Mouse (Mus musculus) forebrain, embryonic 10.5 days (tissue): ENCODE data around the gene Epo. TPM values are rescaled to one million over a fixed set of nuclear protein-coding genes. Genes with fewer than 3 reads are reported as not detected.
A peak's percentile ranks its signal among the peaks of the same experiment; 100 is the strongest.

Experiments used
- DNase-seq: peaks from one replicate; pipeline ENCODE4 v3.0.0-alpha.2; 2017; ENCODE audit warnings: low spot score; ENCODE audit errors: extremely low spot score
- H3K27ac ChIP-seq: fragments of 300-500 bp; sonication (generic); 2 replicates; pipeline ENCODE4 v1.5.1; 2016; ENCODE audit warnings: mild to moderate bottlenecking
- H3K27me3 ChIP-seq: fragments of 300-500 bp; sonication (generic); 2 replicates; pipeline ENCODE4 v1.6.1; 2016; ENCODE audit warnings: mild to moderate bottlenecking; ENCODE audit not compliant: poor library complexity, severe bottlenecking
- H3K36me3 ChIP-seq: fragments of 300-500 bp; sonication (generic); replicated peaks from 2 replicates; pipeline ENCODE4 v1.6.1; 2016; ENCODE audit warnings: mild to moderate bottlenecking, moderate library complexity
- H3K4me1 ChIP-seq: fragments of 300-500 bp; sonication (generic); 2 replicates; pipeline ENCODE4 v1.6.1; 2016
- H3K4me3 ChIP-seq: fragments of 300-500 bp; sonication (generic); 2 replicates; pipeline ENCODE4 v1.5.1; 2016; ENCODE audit warnings: mild to moderate bottlenecking, moderate library complexity
- H3K9me3 ChIP-seq: fragments of 300-500 bp; sonication (generic); 2 replicates; pipeline ENCODE4 v1.6.1; 2016; ENCODE audit warnings: mild to moderate bottlenecking, moderate library complexity
- WGBS: fragments of 180-500 bp; shearing (Covaris S2); methylation state at CpG from one replicate; pipeline ENCODE4 v1.1.7; 2016; 5-methylcytosine and 5-hydroxymethylcytosine counted together
- polyA plus RNA-seq: library from polyadenylated mRNA; unstranded; fragments of >200 nt; fragmentation: Nextera tagmentation; extraction: Ambion mirVana; gene quantifications from 2 replicates; pipeline ENCODE4 v1.2.1, GENCODE M21; 2016

The Epo gene
- polyA plus RNA-seq, 1 experiment from 2014 or later, result 2.9 TPM

DNA sequence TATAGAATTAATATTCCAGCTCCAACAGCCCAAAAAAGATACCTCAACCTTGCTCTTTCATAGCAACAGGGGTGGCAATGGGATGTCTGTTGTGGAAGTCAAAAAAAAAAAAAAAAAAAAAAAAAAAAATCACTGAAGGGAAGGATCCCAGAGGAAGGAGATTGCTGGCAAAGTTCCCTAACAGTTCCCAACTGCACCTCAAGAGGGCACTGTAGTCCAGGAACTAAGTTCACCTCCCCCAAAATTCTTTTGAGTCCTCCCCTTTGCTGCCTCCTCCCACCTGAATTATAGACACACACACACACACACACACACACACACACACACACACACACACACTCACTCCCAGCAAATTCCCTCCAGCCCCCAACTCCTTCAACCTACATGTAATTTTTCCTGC is 51.9 kb downstream of the Epo start:
- no peaks in the 10 kb centered on the region for H3K36me3 ChIP-seq
- no peak overlapping the region for H3K4me3 ChIP-seq
- H3K4me1 ChIP-seq, result peaks cover 34% of the 10 kb centered on the region
- H3K9me3 ChIP-seq, result no peaks in the 10 kb centered on the region
- H3K27me3 ChIP-seq, result peaks cover 25% of the 10 kb centered on the region
- DNase-seq, result peak; percentile 74
- H3K27ac ChIP-seq, result peak overlapping the region; percentile 76

DNA sequence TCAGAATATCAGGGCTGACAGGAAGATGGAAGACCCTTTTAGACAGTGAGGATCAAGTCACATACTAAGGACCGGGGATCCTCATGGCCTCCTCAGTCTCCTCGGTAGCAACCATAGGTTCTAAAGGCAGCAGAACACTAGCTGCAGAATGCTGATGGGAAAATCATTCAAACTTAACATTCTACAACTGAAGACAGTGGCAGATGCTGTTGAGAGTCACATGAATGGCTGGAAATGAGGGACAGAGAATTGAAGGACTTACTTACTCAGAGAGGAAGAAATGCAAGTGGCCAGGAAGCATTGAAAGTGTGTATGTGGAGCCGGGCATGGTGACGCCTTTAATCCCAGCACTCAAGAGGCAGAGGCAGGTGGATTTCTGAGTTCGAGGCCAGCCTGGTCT is 56.1 kb downstream of the Epo start, which contains the start of gene Zan:
Gene Zan, minus strand, starts transcription at position 101 of the 400 bp plus-strand sequence.
- Histone ChIP-seq H3K4me1 (peaks cover 15% of the 10 kb centered on the region), H3K36me3 (no peaks in the 10 kb centered on the region), H3K9me3 (no peaks in the 10 kb centered on the region), H3K4me3 (no peak within 1 kb of the TSS), H3K27me3 (no peaks in the 10 kb centered on the region), H3K27ac (no peak within 1 kb of the TSS)
- no peak for DNase-seq
- WGBS, result 91% methylated on average over 5 of the region's 5 CpGs

DNA sequence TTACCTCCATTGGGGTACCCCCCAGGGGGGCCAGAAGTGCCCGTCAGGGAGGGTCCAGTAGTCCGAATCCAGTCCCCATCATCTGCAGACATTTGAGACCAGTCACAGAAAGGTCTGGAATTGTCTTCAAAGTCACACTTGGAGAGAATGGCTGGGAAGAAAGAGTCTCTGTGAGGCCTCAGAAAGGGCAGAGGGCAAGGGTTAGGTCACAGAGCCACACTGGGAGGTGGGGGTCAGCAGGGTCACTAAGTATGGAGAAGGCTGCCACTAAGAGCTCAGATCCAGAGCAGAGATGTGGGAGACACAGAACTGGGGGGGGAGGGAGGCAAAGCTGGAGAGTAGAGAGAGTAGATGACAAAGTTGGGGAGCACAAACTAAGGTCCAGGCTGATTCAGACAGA is 58.7 kb downstream of the Epo start:
- 23% methylated on average over 2 of the region's 2 CpGs for WGBS
- Histone ChIP-seq H3K4me1 (peaks cover 7% of the 10 kb centered on the region), H3K4me3 (no peak overlapping the region), H3K27ac (peak overlapping the region; percentile 36; the same call in 1 of the 2 replicates), H3K36me3 (no peaks in the 10 kb centered on the region), H3K9me3 (no peaks in the 10 kb centered on the region), H3K27me3 (no peaks in the 10 kb centered on the region)
- no peak for DNase-seq

DNA sequence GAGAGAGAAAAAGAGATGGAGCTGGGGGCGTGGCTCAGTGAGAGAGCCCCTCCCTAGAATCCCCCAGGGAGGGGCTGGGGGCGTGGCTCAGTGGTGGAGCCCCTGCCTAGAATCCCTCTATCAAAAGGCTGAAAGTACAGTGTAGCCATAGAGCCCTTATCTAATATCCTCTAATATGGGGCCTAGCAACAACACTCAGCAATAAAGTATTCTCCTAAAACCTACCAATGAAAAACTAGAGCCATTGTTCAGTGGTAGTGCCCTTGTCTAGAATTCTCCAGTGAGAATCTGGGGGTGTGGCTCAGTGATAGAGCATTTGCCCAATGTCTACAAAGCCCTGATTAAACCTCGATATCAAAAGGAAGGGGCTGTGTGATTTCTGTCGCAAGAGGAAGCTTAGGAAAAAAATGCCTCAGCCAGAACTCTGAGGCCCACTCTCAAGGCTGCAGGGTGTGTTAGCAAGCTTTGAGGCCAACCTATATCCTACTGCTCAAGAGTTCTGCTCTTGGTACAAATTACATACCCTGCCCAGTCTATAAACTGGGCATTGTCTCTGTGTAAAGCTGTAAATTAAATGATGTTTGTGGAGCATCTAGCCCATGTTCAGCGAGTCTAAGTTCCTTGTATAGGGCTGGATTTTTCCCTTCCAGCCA is 60.7 kb downstream of the Epo start:
- Histone ChIP-seq H3K27me3 (no peaks in the 10 kb centered on the region), H3K27ac (no peak overlapping the region), H3K4me1 (peaks cover 7% of the 10 kb centered on the region), H3K9me3 (no peaks in the 10 kb centered on the region), H3K36me3 (no peaks in the 10 kb centered on the region), H3K4me3 (no peak overlapping the region)
- no peak for DNase-seq
- 74% methylated on average over 5 of the region's 5 CpGs for WGBS

DNA sequence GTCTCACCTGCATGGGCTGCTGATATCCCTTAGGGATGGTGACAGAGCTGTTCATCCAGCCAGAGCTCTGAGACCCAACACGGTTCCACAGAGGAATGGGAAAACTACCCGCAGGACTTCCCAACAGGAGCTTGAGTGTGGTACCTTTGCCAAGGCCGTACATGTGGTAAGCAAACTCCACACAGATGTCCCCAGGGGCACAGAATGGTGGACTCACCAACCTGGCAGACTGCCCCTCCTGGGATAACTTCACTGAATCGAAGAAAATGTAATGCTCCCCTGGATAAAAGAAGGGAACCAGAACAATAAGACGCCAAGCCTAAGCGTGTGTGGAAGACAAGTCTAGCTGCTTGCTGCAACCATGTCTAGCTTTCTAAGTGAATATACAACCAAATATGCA is 66.1 kb downstream of the Epo start:
- Histone ChIP-seq H3K9me3 (no peaks in the 10 kb centered on the region), H3K27me3 (no peaks in the 10 kb centered on the region), H3K4me1 (no peaks in the 10 kb centered on the region), H3K4me3 (no peak overlapping the region), H3K27ac (no peak overlapping the region), H3K36me3 (no peaks in the 10 kb centered on the region)
- 95% methylated on average over 6 of the region's 6 CpGs for WGBS
- DNase-seq, result no peak

DNA sequence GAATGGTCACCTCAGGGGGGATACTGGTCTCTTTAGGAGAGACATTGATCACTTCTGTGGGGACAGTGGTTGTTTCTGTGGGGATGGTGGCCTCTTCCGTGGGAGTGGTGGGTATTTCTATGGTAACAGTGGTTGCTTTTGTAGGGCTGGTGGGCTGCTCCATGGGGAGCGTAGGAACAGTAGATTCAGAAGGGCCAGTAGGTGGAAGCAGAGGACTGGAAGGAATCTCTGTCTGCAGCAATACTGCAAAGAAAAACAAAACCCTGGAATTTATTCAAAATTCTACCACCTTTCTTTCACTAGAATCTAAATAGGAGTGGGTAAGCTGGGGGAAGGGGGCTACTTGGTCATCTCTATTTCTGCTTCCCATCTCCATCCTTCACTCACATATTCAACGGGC is 68.0 kb downstream of the Epo start:
- Histone ChIP-seq H3K4me3 (no peak overlapping the region), H3K9me3 (no peaks in the 10 kb centered on the region; the same call in 1 of the 2 replicates), H3K27me3 (no peaks in the 10 kb centered on the region), H3K36me3 (no peaks in the 10 kb centered on the region), H3K27ac (no peak overlapping the region), H3K4me1 (no peaks in the 10 kb centered on the region)
- no peak for DNase-seq
- 49% methylated on average over 3 of the region's 3 CpGs for WGBS

DNA sequence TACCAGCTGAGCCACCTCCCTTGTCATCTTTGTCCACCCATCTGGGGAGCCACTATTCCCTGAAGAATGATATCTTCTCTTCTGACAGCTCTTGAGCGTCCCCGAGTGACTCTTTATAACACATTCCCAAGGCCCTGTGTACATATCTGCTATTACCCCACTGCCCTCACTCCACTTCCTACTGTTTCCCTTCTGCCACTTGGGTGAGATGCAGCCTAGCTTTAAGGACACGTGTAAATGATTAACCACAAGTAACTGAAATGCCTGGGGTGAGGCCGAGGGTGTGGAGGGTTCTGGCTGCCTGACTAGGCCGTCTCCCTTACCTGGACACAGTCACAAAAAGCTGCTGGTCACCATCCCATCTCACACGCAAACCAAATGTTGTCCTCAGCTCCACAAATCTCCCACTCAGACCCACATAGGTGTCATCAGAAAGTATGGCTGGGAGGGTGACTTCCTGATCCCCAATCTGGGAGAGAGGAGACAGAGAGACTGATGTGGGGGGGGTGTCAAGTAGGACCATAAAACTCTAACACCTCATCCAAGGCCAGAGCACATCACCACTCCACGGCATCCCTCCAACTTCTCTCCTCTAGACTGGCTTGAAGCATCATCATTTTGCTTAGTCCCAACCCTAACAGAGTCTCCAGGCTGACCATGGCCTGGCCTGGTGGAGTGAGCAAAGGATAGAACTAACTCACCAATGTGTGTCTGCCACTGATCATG is 77.0 kb downstream of the Epo start:
- no peak for DNase-seq
- H3K4me1 ChIP-seq, result no peaks in the 10 kb centered on the region
- no peak overlapping the region for H3K4me3 ChIP-seq
- no peaks in the 10 kb centered on the region; the same call in 1 of the 2 replicates for H3K9me3 ChIP-seq
- H3K27ac ChIP-seq, result no peak overlapping the region
- H3K27me3 ChIP-seq, result no peaks in the 10 kb centered on the region
- no peaks in the 10 kb centered on the region for H3K36me3 ChIP-seq
- 72% methylated on average over 7 of the region's 7 CpGs for WGBS

DNA sequence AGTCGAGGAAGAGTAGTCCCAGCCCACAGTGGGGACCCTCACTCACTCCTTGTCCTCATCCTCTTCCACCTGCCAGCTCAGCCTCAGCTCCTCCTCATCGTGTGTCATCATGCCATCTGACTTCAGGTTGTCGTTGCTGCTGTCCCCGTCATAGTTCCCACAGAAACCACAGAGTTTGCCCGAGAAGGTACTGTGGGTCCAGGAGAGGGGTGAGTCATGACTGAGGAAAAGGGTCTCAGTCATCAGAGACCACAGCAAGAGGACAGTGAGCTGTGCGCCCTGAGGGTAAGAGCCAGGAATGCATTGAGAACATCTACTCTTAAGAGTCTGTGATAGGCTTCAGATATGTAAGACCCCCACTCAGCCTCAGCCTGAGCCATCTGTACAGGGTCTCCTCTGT is 77.8 kb downstream of the Epo start:
- Histone ChIP-seq H3K36me3 (no peaks in the 10 kb centered on the region), H3K4me3 (no peak overlapping the region), H3K27ac (no peak overlapping the region), H3K9me3 (no peaks in the 10 kb centered on the region; the same call in 1 of the 2 replicates), H3K4me1 (no peaks in the 10 kb centered on the region), H3K27me3 (no peaks in the 10 kb centered on the region)
- no peak for DNase-seq
- 85% methylated on average over 6 of the region's 6 CpGs for WGBS

DNA sequence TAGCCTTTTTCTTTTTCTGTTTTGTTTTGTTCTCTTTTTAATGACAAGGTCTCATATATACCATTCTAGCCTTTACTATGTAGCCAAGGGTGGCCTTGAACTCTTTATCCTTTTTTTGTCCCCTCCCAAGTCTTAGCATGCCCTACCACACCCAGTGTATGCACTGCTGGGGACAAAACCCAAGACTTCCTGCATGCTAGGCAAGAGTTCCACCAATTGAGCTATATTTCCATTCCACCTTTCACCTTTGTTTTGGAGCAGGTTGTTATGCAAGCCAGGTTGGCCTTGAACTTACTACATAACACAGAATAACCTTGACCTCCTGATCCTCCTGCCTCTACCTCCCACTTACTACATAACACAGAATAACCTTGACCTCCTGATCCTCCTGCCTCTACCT is 87.5 kb downstream of the Epo start:
- H3K36me3 ChIP-seq, result no peaks in the 10 kb centered on the region
- no peaks in the 10 kb centered on the region for H3K9me3 ChIP-seq
- no peaks in the 10 kb centered on the region for H3K4me1 ChIP-seq
- DNase-seq, result no peak
- H3K4me3 ChIP-seq, result no peak overlapping the region
- no peak overlapping the region for H3K27ac ChIP-seq
- H3K27me3 ChIP-seq, result no peaks in the 10 kb centered on the region

DNA sequence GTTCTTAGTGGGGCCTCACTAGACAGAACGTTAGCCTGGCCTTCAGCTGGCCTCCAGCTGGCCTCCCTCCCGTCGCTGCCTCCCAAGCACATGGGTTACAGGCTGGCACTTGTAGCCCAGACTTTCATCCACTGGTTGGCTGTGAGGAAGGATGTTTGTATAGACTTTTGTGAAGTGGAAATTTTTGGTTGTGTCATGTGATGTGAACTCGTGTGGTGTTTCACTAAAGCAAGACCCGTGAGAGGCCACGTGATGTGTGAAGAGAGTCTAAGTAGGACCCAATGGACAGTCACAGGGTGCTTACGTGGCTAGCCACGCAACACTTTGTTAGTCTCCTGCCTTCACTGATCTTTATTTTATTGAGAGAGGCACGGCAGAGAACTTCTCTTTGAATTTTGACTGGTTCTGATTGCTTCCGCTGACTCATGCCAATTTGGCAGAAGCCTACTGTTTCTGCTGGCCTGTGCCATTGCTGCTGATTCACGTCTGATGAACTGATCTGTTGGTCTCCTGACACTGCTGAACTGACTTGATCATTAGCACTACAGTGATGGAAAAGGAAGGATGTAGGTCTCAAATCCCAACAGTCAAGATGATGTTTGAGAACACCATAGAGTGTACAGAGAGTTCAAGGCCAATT is 92.7 kb downstream of the Epo start:
- DNase-seq, result no peak
- Histone ChIP-seq H3K4me1 (no peaks in the 10 kb centered on the region), H3K27me3 (no peaks in the 10 kb centered on the region), H3K9me3 (no peaks in the 10 kb centered on the region), H3K36me3 (no peaks in the 10 kb centered on the region), H3K27ac (no peak overlapping the region), H3K4me3 (no peak overlapping the region)
- 92% methylated on average over 11 of the region's 11 CpGs for WGBS

DNA sequence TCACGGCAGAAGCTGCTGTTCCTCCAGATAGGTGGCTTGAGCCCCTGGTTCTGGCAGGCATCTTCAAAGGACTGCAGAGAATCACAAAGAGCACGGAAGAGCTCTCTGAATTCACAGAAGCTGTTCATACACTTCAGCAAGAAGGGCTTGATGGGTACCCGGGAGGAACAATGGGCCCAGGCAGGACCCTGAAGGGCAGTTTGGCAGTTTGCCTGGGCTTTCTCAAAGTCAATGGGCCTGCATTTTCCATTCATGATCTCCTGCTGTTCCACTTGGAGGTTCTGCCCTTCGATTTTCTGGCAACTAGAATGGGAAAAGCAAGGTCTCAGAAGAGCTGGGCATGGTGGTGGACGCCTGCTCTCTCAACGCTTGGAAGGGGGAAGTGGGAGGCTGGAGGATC is 99.2 kb downstream of the Epo start:
- no peaks in the 10 kb centered on the region for H3K9me3 ChIP-seq
- no peak for DNase-seq
- no peaks in the 10 kb centered on the region for H3K36me3 ChIP-seq
- no peaks in the 10 kb centered on the region for H3K27me3 ChIP-seq
- no peak overlapping the region for H3K27ac ChIP-seq
- no peak overlapping the region for H3K4me3 ChIP-seq
- H3K4me1 ChIP-seq, result no peaks in the 10 kb centered on the region; the same call in 1 of the 2 replicates
- WGBS, result 77% methylated on average over 6 of the region's 6 CpGs
